Mouse (Mus musculus) megakaryocyte, embryonic 14.5 days (primary cell): ENCODE measurements around the gene Usp29. TPM values are rescaled to one million over a fixed set of nuclear protein-coding genes. Genes with fewer than 3 reads are reported as not detected.
"Not testable (repeated sequence)": the region's sequence is repeated elsewhere in the genome, so short reads cannot be mapped to it uniquely, and the experiment has no call there.

Experiments
- H3K27me3 ChIP-seq: replicated peaks from 2 replicates; pipeline ENCODE3; 2012; ENCODE audit warnings: inconsistent platforms
- H3K36me3 ChIP-seq: replicated peaks from 2 replicates; pipeline ENCODE3; 2012; ENCODE audit warnings: low read length, inconsistent platforms, mixed read lengths
- H3K4me1 ChIP-seq: 2 replicates; pipeline ENCODE4 v1.6.1; 2012; ENCODE audit warnings: inconsistent platforms
- H3K4me3 ChIP-seq: replicated peaks from 2 replicates; pipeline ENCODE3; 2012; ENCODE audit warnings: moderate library complexity, mild to moderate bottlenecking, inconsistent platforms
- H3K9me3 ChIP-seq: 2 replicates; pipeline ENCODE4 v1.6.1; 2012; ENCODE audit warnings: inconsistent platforms
- FLI1 ChIP-seq: IDR thresholded peaks from 2 replicates; pipeline ENCODE4 v1.6.1; 2012; ENCODE audit warnings: low read length, inconsistent platforms, mixed read lengths
- GATA1 ChIP-seq: IDR thresholded peaks from 3 replicates; pipeline ENCODE4 v1.6.1; 2012; ENCODE audit warnings: mixed read lengths, low read length, inconsistent platforms, borderline replicate concordance
- polyA plus RNA-seq: library from polyadenylated mRNA; stranded (reverse); fragments of >175 nt; gene quantifications from 2 replicates; pipeline ENCODE4 v1.2.3, GENCODE M21; 2012; ENCODE audit warnings: low replicate concordance; ENCODE audit not compliant: insufficient read depth

Gene Usp29
- polyA plus RNA-seq, 1 experiment: 0.46 TPM

- no peaks in the 10 kb centered on the region for H3K36me3 ChIP-seq
- H3K4me1 ChIP-seq: no peaks in the 10 kb centered on the region
- H3K4me3 ChIP-seq: no peak overlapping the region
- TF ChIP-seq FLI1 (no peak), GATA1 (no peak)
- H3K27me3 ChIP-seq: no peaks in the 10 kb centered on the region
- peaks cover 22% of the 10 kb centered on the region for H3K9me3 ChIP-seq
Measured at GRCm38 (mm10) chr7:6958574-6958973, 228.2 kb downstream of the Usp29 start.

GRCm38 (mm10) chr7:6973566-6973965 is 243.2 kb downstream of the Usp29 start:
- H3K36me3 ChIP-seq: no peaks in the 10 kb centered on the region
- no peaks in the 10 kb centered on the region for H3K27me3 ChIP-seq
- H3K4me1 ChIP-seq: no peaks in the 10 kb centered on the region
- H3K9me3 ChIP-seq: peaks cover 25% of the 10 kb centered on the region
- H3K4me3 ChIP-seq: no peak overlapping the region
- no peak for TF ChIP-seq GATA1
- no peak for TF ChIP-seq FLI1

GRCm38 (mm10) chr7:6976890-6977289 is 246.5 kb downstream of the Usp29 start:
- Histone ChIP-seq H3K4me3 (no peak overlapping the region), H3K27me3 (no peaks in the 10 kb centered on the region), H3K36me3 (no peaks in the 10 kb centered on the region), H3K4me1 (no peaks in the 10 kb centered on the region), H3K9me3 (peaks cover 32% of the 10 kb centered on the region)
- no peak for TF ChIP-seq FLI1
- TF ChIP-seq GATA1: no peak

GRCm38 (mm10) chr7:6995251-6995650 is 264.9 kb downstream of the Usp29 start, which contains the start of gene Aurkc:
Aurkc (plus strand) TSS chr7:6995300.
- not testable (repeated sequence) for H3K4me1 ChIP-seq, H3K4me3 ChIP-seq, H3K36me3 ChIP-seq, H3K9me3 ChIP-seq, H3K27me3 ChIP-seq

- not testable (repeated sequence) for H3K4me3 ChIP-seq, H3K36me3 ChIP-seq, H3K4me1 ChIP-seq, H3K9me3 ChIP-seq, H3K27me3 ChIP-seq
Measured at GRCm38 (mm10) chr7:6998914-6999313, 268.5 kb downstream of the Usp29 start.

- H3K4me3 ChIP-seq, H3K9me3 ChIP-seq, H3K36me3 ChIP-seq, H3K4me1 ChIP-seq, H3K27me3 ChIP-seq: not testable (repeated sequence)
Measured at GRCm38 (mm10) chr7:7005441-7005840, 275.1 kb downstream of the Usp29 start.

Other genes with a start within 250 kb of the Usp29 start
- gene Olfr5, start 243.6 kb upstream of the Usp29 start, polyA plus RNA-seq: not detected in 2 replicates
- not detected in 2 replicates for gene Olfr1347, start 230.8 kb upstream of the Usp29 start, polyA plus RNA-seq
- gene Olfr1348, start 221.8 kb upstream of the Usp29 start, polyA plus RNA-seq: not detected in 2 replicates
- 0.07 TPM in 1 of 2 replicates, not detected in the other for gene Olfr1349, start 207.6 kb upstream of the Usp29 start, polyA plus RNA-seq
- not detected in 2 replicates for gene Olfr1350, start 165.7 kb upstream of the Usp29 start, polyA plus RNA-seq
- gene Zim1, start 34.1 kb upstream of the Usp29 start, polyA plus RNA-seq: not detected in 2 replicates
- gene Peg3, start 147 bp upstream of the Usp29 start, polyA plus RNA-seq: not detected in 2 replicates